Mouse (Mus musculus): Measurements from ENCODE around the gene Mrpl44.

DNA sequence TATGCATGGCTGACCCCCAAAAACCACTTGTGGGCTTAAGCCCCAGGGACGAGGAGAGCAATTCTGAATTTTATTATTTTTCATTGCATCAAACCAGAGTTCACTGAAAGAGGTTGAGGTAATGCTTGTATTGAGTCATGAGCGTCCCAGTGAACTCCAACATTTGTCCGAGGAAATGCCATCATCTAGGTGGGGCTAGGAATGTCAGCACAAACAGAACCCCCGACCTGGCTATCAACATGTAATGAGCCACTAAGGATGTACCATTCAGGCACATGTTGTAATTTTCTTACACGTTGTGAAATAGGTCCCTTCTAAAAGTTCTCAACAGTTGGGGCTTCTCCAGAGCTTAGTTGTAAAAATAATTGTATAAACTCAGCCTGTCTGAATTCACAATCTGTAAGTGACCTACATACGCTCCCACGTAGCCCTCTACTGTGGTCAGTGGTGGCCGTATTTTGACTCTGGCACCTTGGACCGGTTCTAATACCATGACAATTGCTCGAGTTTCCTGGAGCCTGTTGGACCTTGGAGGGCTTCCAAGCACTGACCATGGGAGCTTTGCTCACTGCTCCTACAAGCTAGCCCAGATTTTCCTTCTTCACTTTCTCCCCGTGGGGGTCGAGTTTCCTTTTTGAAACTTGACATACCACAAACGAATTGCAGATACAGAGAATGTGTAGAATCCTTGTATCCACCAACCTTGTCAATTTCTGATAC, 47.1 kb downstream of the Mrpl44 start:
- TF ChIP-seq FLI1 (IDR thresholded peaks at IDR 0.05; ENCODE audit: low read length): no peak
- TF ChIP-seq GATA1 (IDR thresholded peaks at IDR 0.05; ENCODE audit: borderline replicate concordance, low read length): no peak

Data from megakaryocyte, embryonic 14.5 days (primary cell).